Mouse (Mus musculus) kidney, adult 2 months (tissue): ENCODE data around the gene Rcl1.

Source experiments
- CTCF ChIP-seq: fragments of 200-500 bp; conservative IDR thresholded peaks from 2 replicates; pipeline ENCODE4 v1.5.1; 2011; ENCODE audit warnings: low read depth, mild to moderate bottlenecking, control low read depth, low read length, moderate library complexity, mixed read lengths; ENCODE audit not compliant: insufficient read depth, insufficient read length
- POLR2A ChIP-seq: fragments of 200-500 bp; IDR thresholded peaks from one replicate; pipeline ENCODE4 v1.6.1; 2011; ENCODE audit warnings: low read depth, low read length, control low read depth

- TF ChIP-seq POLR2A, result no peak
- peak; percentile 98 for TF ChIP-seq CTCF
Measured at GRCm38 (mm10) chr19:29063577-29064363, 37.4 kb upstream of the Rcl1 start.
